Mouse (Mus musculus) CH12.LX (cell line): ENCODE measurements around the gene Cadm1.

Source experiments
- CHD1 ChIP-seq: IDR thresholded peaks from 2 replicates; pipeline ENCODE4 v1.6.1; 2012; ENCODE audit warnings: low read depth, low read length, improper control_type of control experiment, inconsistent platforms
- CHD2 ChIP-seq: IDR thresholded peaks from 2 replicates; pipeline ENCODE4 v1.6.1; 2011; ENCODE audit warnings: low read length, improper control_type of control experiment
- CTCF ChIP-seq, 2 experiments: IDR thresholded peaks in 1 of 2; conservative IDR thresholded peaks in 1 of 2; 2 replicates each; pipeline ENCODE4 v1.5.1; 2011 to 2012; ENCODE audit warnings: low read depth in 2 of 2, low read length in 2 of 2, improper control_type of control experiment in 1 of 2, inconsistent platforms in 1 of 2, mild to moderate bottlenecking in 1 of 2, moderate library complexity in 1 of 2
- EP300 ChIP-seq: IDR thresholded peaks from 2 replicates; pipeline ENCODE4 v1.6.1; 2011; ENCODE audit warnings: low read length, improper control_type of control experiment
- GABPA ChIP-seq: IDR thresholded peaks from 2 replicates; pipeline ENCODE4 v1.6.1; 2012; ENCODE audit warnings: low read depth, low read length, improper control_type of control experiment, inconsistent platforms; ENCODE audit not compliant: insufficient replicate concordance
- MAFK ChIP-seq: IDR thresholded peaks from 2 replicates; pipeline ENCODE4 v1.6.1; 2011; ENCODE audit warnings: low read length, improper control_type of control experiment; ENCODE audit not compliant: insufficient replicate concordance
- MXI1 ChIP-seq: IDR thresholded peaks from 2 replicates; pipeline ENCODE4 v1.6.1; 2011; ENCODE audit warnings: mild to moderate bottlenecking, low read depth, low read length, improper control_type of control experiment
- MYC ChIP-seq: IDR thresholded peaks from 2 replicates; pipeline ENCODE4 v1.6.1; 2011; ENCODE audit warnings: low read depth, mild to moderate bottlenecking, improper control_type of control experiment, low read length
- NELFE ChIP-seq: IDR thresholded peaks from 2 replicates; pipeline ENCODE4 v1.6.1; 2011; ENCODE audit warnings: low read depth, low read length, improper control_type of control experiment
- POLR2A ChIP-seq: IDR thresholded peaks from 2 replicates; pipeline ENCODE4 v1.6.1; 2011; ENCODE audit warnings: low read depth, mild to moderate bottlenecking, improper control_type of control experiment, low read length
- UBTF ChIP-seq: IDR thresholded peaks from 2 replicates; pipeline ENCODE4 v1.6.1; 2012; ENCODE audit warnings: low read depth, mild to moderate bottlenecking, inconsistent platforms, low read length, improper control_type of control experiment, moderate library complexity
- USF2 ChIP-seq: conservative IDR thresholded peaks from 2 replicates; pipeline ENCODE4 v1.6.1; 2011; ENCODE audit warnings: low read depth, low read length, improper control_type of control experiment

GRCm38 (mm10) chr9:47485186-47485585 lies 44.8 kb upstream of the Cadm1 start:
- TF ChIP-seq GABPA (no peak), MAFK (no peak), CHD2 (no peak), CHD1 (no peak), EP300 (no peak), CTCF (conservative IDR thresholded peaks at IDR 0.05 in 1 of 2, IDR thresholded peaks at IDR 0.05 in 1 of 2; ENCODE audit: low read depth in 2 of 2, low read length in 2 of 2) (no peak), POLR2A (no peak), MYC (no peak), MXI1 (no peak), USF2 (no peak), UBTF (no peak), NELFE (no peak)
